Mouse (Mus musculus): ENCODE results near the gene Rab24.

- no peak for TF ChIP-seq TAL1 (conservative IDR thresholded peaks at IDR 0.05; ENCODE audit: low read depth, low read length)
- no peak for TF ChIP-seq CTCF (IDR thresholded peaks at IDR 0.05; ENCODE audit: low read depth, low read length)
- TF ChIP-seq GATA1 (IDR thresholded peaks at IDR 0.05; ENCODE audit: borderline replicate concordance, low read length), result no peak
- no peak for TF ChIP-seq POLR2AphosphoS5 (IDR thresholded peaks at IDR 0.05; ENCODE audit: insufficient replicate concordance, low read depth, low read length)
Measured at GRCm38 (mm10) chr13:55330567-55331400, 9.0 kb upstream of the Rab24 start.
